Comparison of ENCODE assay signal across 8 mouse cellular contexts in genomic region chr7:13277081-13277480, GRCm38 (mm10). TPM values are rescaled to one million over a fixed set of nuclear protein-coding genes. Genes with fewer than 3 reads are reported as not detected.
DNase-seq lines count a peak whose midpoint lies in the region; ATAC-seq and TF ChIP-seq lines count a peak whose summit lies in the region.

Gene Lig1 (plus strand): TSS chr7:13277283.

- no peak for ATAC-seq in granulocyte monocyte progenitor cell, adult 5-6 weeks (replicated peaks; ENCODE audit: poor library complexity, severe bottlenecking)
- no peak for ATAC-seq in liver, embryonic 15.5 days (ENCODE audit: insufficient read depth)

- no peaks in the 10 kb centered on the region; the same call in 1 of the 2 replicates for H3K4me1 ChIP-seq in testis, adult 2 months (ENCODE audit: control insufficient read depth, insufficient read depth, low read length)
- peaks cover 24% of the 10 kb centered on the region for H3K4me1 ChIP-seq in liver, embryonic 15.5 days (replicated peaks)

- peak within 1 kb of the TSS; percentile 88 for H3K4me3 ChIP-seq in testis, adult 2 months (ENCODE audit: control insufficient read depth, low read depth, low read length)
- peak within 1 kb of the TSS; percentile 78 for H3K4me3 ChIP-seq in liver, embryonic 15.5 days (replicated peaks)

- H3K9ac ChIP-seq in liver, embryonic 15.5 days: peak within 1 kb of the TSS; percentile 74

- TF ChIP-seq CTCF in testis, adult 2 months (IDR thresholded peaks at IDR 0.05; ENCODE audit: control insufficient read depth, insufficient read depth, insufficient replicate concordance, low read depth, low read length): no peak

- no peak for TF ChIP-seq POLR2A in testis, adult 2 months (IDR thresholded peaks at IDR 0.05; ENCODE audit: control insufficient read depth, low read depth, low read length)

- DNase-seq in frontal cortex, adult 2 months (ENCODE audit: extremely low spot score in 1 of 2, low spot score in 1 of 2): no peak
- DNase-seq in frontal cortex, postnatal 10 days (ENCODE audit: low spot score in 2 of 2): no peak
- DNase-seq in testis, postnatal 10 days (ENCODE audit: low spot score): no peak
- no peak for DNase-seq in testis, postnatal 14 days (ENCODE audit: low spot score)
- no peak for DNase-seq in kidney, postnatal 4 days

- no peaks in the 10 kb centered on the region for H3K27me3 ChIP-seq in testis, adult 2 months (ENCODE audit: control insufficient read depth, insufficient read depth, low read length)
- H3K27me3 ChIP-seq in liver, embryonic 15.5 days: no peaks in the 10 kb centered on the region

- no peaks in the 10 kb centered on the region for H3K9me3 ChIP-seq in liver, embryonic 15.5 days (replicated peaks)

- no peaks in the 10 kb centered on the region for H3K36me3 ChIP-seq in testis, adult 2 months (ENCODE audit: control insufficient read depth, insufficient read depth, low read length)
- H3K36me3 ChIP-seq in liver, embryonic 15.5 days (replicated peaks): peaks cover 43% of the 10 kb centered on the region

- 89% methylated on average over 16 of the region's 16 CpGs for WGBS in liver, embryonic 15.5 days (ENCODE audit: insufficient replicate concordance)

- H3K4me2 ChIP-seq in liver, embryonic 15.5 days: peak within 1 kb of the TSS; percentile 81

- no peak within 1 kb of the TSS for H3K27ac ChIP-seq in testis, adult 2 months (ENCODE audit: control insufficient read depth, insufficient read depth, low read depth, low read length)
- peak within 1 kb of the TSS; percentile 88 for H3K27ac ChIP-seq in liver, embryonic 15.5 days (replicated peaks)

RNA-seq across cellular contexts. Expression of gene Lig1, which starts in this region (rescaled TPM):
- polyA plus RNA-seq in frontal cortex, adult 2 months (2012; rRNA removed): 11.5 and 13.9 TPM in 2 replicates
- polyA plus RNA-seq in testis, adult 2 months (2012; rRNA removed): 9.5 and 11.3 TPM in 2 replicates
- total RNA-seq in granulocyte monocyte progenitor cell, adult 5-6 weeks (2014; fragmentation: Nextera tagmentation): 152 and 196 TPM in 2 replicates
- total RNA-seq in granulocyte monocyte progenitor cell, adult 5-6 weeks (2017): 70.0 and 89.5 TPM in 2 replicates
- polyA plus RNA-seq in liver, embryonic 15.5 days (2015; fragmentation: Nextera tagmentation; extraction: Ambion mirVana): 86.4 and 94.8 TPM in 2 replicates
